Mouse (Mus musculus) small intestine, adult 2 months (tissue): ENCODE measurements around the gene BC004004. TPM values are rescaled to one million over a fixed set of nuclear protein-coding genes. Genes with fewer than 3 reads are reported as not detected.

Experiments
- H3K27ac ChIP-seq: fragments of 200-500 bp; 2 replicates; pipeline ENCODE4 v1.5.1; 2012; ENCODE audit warnings: low read depth, low read length, control low read depth, inconsistent platforms; ENCODE audit not compliant: insufficient read depth
- H3K27me3 ChIP-seq: fragments of 200-500 bp; 2 replicates; pipeline ENCODE4 v1.6.1; 2012; ENCODE audit warnings: mild to moderate bottlenecking, moderate library complexity, low read length, inconsistent platforms; ENCODE audit not compliant: control insufficient read depth, insufficient read depth
- H3K36me3 ChIP-seq: fragments of 200-500 bp; 2 replicates; pipeline ENCODE4 v1.6.1; 2012; ENCODE audit warnings: mild to moderate bottlenecking, low read length, control low read depth, inconsistent platforms; ENCODE audit not compliant: control insufficient read depth, insufficient read depth
- H3K4me1 ChIP-seq: fragments of 200-500 bp; 2 replicates; pipeline ENCODE4 v1.6.1; 2012; ENCODE audit warnings: low read length, inconsistent platforms, mixed read lengths; ENCODE audit not compliant: control insufficient read depth, insufficient read depth, insufficient read length
- H3K4me3 ChIP-seq: fragments of 200-500 bp; 2 replicates; pipeline ENCODE4 v1.5.1; 2012; ENCODE audit warnings: low read depth, mild to moderate bottlenecking, control low read depth, inconsistent platforms, low read length, moderate library complexity
- CTCF ChIP-seq: fragments of 200-500 bp; IDR thresholded peaks from 2 replicates; pipeline ENCODE4 v1.5.1; 2012; ENCODE audit warnings: low read depth, mild to moderate bottlenecking, control low read depth, inconsistent platforms, low read length, moderate library complexity, mixed read lengths; ENCODE audit not compliant: insufficient replicate concordance, insufficient read length; ENCODE audit errors: extremely low read depth
- POLR2A ChIP-seq: fragments of 200-500 bp; IDR thresholded peaks from 2 replicates; pipeline ENCODE4 v1.6.1; 2012; ENCODE audit warnings: low read depth, mild to moderate bottlenecking, control low read depth, inconsistent platforms, low read length, moderate library complexity
- WGBS: fragments of 180-500 bp; shearing (Covaris S2); methylation state at CpG from one replicate; pipeline ENCODE4 v1.1.7; 2018; 5-methylcytosine and 5-hydroxymethylcytosine counted together
- polyA plus RNA-seq: library from polyadenylated mRNA; depleted of rRNA; stranded (reverse); fragments of >200 nt; gene quantifications from 2 replicates; pipeline ENCODE4 v1.2.3, GENCODE M21; 2012

BC004004 gene
- polyA plus RNA-seq, 1 experiment: 48.7 TPM

- Histone ChIP-seq H3K27me3 (no peaks in the 10 kb centered on the region), H3K27ac (peak overlapping the region; percentile 39), H3K36me3 (no peaks in the 10 kb centered on the region), H3K4me1 (peaks cover 16% of the 10 kb centered on the region; the same call in 1 of the 2 replicates), H3K4me3 (no peak overlapping the region)
- 30% methylated on average over 6 of the region's 6 CpGs for WGBS
- TF ChIP-seq CTCF (no peak), POLR2A (no peak)
These were observed 482 bp upstream of the BC004004 start for GRCm38 (mm10) chr17:29267931-29268681.

GRCm38 (mm10) chr17:29269349-29269706 lies 740 bp downstream of the BC004004 start:
- TF ChIP-seq POLR2A: no peak
- TF ChIP-seq CTCF: no peak
- Histone ChIP-seq H3K4me3 (peak overlapping the region; percentile 97), H3K27ac (peak overlapping the region; percentile 79), H3K27me3 (no peaks in the 10 kb centered on the region), H3K4me1 (peaks cover 15% of the 10 kb centered on the region; the same call in 1 of the 2 replicates), H3K36me3 (no peaks in the 10 kb centered on the region)
- WGBS: 5% methylated on average over 10 of the region's 10 CpGs

DNA sequence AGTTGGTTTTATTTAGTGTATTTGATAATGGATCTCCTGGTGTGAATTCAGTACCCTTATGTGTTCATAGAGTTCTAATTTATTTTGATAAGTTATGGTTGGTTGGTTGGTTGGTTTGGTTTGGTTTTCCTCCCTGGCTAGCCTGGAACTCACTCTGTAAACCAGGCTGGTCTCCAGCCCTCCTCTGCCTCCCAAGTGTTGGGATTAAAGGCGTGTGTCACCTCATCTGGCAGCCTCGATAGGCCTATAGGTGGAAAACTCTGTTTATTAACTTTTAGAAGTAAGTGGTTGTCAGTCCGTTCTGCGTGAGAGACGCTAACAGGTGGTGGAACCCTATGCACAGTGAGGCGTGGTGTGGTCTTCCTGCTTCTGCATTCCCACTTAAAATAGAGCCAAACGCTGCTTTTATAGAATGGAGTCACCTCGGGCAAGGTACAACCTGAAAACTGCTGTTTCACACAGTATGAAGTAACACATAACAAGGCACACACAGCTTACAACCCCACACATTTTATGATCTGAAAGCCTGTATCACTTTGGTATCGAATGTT lies 1.6 kb downstream of the BC004004 start:
- no peaks in the 10 kb centered on the region for H3K36me3 ChIP-seq
- WGBS: 59% methylated on average over 9 of the region's 9 CpGs
- H3K27ac ChIP-seq: peak overlapping the region; percentile 79
- no peaks in the 10 kb centered on the region for H3K27me3 ChIP-seq
- peaks cover 13% of the 10 kb centered on the region; the same call in 1 of the 2 replicates for H3K4me1 ChIP-seq
- no peak for TF ChIP-seq CTCF
- TF ChIP-seq POLR2A: no peak
- no peak overlapping the region for H3K4me3 ChIP-seq

DNA sequence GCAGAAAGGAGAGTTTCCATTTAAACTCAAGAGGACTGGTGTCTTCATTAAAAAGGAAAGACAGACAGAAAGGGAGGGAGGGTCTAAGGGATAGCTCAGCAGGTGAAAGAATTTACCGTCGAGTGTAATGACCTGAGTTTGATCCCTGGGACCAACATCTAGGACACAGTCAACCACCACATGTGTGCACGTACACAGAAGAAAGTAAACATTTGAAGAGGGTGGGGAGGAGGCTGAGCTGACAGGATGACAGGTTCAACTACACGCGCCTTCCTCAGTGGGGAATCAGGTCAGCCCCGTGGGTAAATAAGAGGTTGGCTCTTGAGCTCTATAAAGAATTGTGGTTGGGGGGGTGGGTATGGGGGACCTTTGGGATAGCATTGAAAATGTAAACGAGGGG lies 4.6 kb downstream of the BC004004 start:
- TF ChIP-seq CTCF (no peak), POLR2A (no peak)
- H3K4me3 ChIP-seq: no peak overlapping the region
- H3K4me1 ChIP-seq: peaks cover 12% of the 10 kb centered on the region; the same call in 1 of the 2 replicates
- WGBS: 68% methylated on average over 7 of the region's 7 CpGs
- H3K27me3 ChIP-seq: no peaks in the 10 kb centered on the region
- H3K36me3 ChIP-seq: no peaks in the 10 kb centered on the region; the same call in 1 of the 2 replicates
- H3K27ac ChIP-seq: no peak overlapping the region

GRCm38 (mm10) chr17:29273889-29274288 lies 5.3 kb downstream of the BC004004 start:
- Histone ChIP-seq H3K36me3 (peaks cover 2% of the 10 kb centered on the region; the same call in 1 of the 2 replicates), H3K27me3 (no peaks in the 10 kb centered on the region), H3K4me3 (no peak overlapping the region), H3K27ac (no peak overlapping the region), H3K4me1 (peaks cover 10% of the 10 kb centered on the region; the same call in 1 of the 2 replicates)
- WGBS: 57% methylated on average over 11 of the region's 11 CpGs
- TF ChIP-seq POLR2A (no peak), CTCF (no peak)

GRCm38 (mm10) chr17:29280422-29280821 lies 11.8 kb downstream of the BC004004 start:
- TF ChIP-seq CTCF (no peak), POLR2A (no peak)
- 88% methylated on average over 5 of the region's 5 CpGs for WGBS
- Histone ChIP-seq H3K36me3 (peaks cover 16% of the 10 kb centered on the region), H3K27me3 (no peaks in the 10 kb centered on the region), H3K27ac (no peak overlapping the region), H3K4me3 (no peak overlapping the region), H3K4me1 (no peaks in the 10 kb centered on the region)

- H3K4me1 ChIP-seq: no peaks in the 10 kb centered on the region
- TF ChIP-seq CTCF (no peak), POLR2A (no peak)
- H3K27me3 ChIP-seq: no peaks in the 10 kb centered on the region
- no peak overlapping the region for H3K4me3 ChIP-seq
- H3K36me3 ChIP-seq: peaks cover 16% of the 10 kb centered on the region
- H3K27ac ChIP-seq: no peak overlapping the region
- 81% methylated on average over 5 of the region's 5 CpGs for WGBS
These were observed 13.0 kb downstream of the BC004004 start for GRCm38 (mm10) chr17:29281541-29281940.
